Mouse (Mus musculus): ENCODE results near the gene Atf3.

The Atf3 gene

DNA sequence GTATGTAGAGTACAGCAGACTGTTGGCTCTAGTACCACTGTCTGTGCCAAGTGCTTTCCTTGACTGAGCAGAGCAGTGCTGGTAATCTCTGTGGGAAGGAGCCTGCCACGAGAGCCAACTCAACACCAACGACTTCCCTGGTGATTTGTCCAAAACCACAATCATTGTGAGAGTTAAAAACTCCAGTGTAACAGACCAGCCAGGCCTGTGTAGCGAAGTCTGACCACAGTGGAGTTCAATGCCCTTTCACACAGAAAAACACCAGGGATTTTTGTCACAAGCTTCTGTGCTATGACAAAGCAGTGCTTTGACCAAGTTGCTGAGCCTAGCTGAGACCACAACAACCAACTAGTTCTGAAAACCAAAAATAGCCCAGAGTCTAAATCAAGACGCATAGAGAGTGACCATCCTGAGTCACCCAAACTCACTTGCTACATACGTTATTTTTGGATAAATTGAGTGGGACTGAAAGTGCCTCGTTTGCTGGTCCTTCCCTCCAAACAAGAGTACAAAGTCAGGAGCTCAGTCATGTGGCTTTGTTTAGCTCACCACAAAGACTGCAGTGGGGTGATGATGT, 12.6 kb upstream of the Atf3 start:
- DNase-seq (ENCODE audit: low read depth, low spot score), result peak; percentile 64

DNA sequence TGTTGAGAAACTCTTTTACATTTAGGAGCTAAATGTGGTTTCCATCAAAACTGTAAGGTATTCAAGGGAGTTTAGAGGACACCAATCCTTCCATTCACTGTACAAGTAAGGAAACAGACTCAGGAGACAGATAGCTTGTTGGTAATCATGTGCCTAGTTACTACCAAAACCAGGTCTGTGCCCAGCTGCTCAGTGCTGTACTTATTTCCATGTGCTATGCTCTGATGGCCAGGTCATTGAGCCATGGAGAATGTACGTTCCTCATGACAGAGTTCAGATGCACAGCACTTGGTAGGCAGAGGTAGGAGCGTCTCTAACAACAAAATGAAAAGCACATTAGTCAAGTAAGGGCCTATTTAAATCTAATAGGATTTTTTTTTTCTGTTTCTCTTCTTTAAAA, 8.7 kb upstream of the Atf3 start:
- DNase-seq (ENCODE audit: low read depth, low spot score), result no peak

DNA sequence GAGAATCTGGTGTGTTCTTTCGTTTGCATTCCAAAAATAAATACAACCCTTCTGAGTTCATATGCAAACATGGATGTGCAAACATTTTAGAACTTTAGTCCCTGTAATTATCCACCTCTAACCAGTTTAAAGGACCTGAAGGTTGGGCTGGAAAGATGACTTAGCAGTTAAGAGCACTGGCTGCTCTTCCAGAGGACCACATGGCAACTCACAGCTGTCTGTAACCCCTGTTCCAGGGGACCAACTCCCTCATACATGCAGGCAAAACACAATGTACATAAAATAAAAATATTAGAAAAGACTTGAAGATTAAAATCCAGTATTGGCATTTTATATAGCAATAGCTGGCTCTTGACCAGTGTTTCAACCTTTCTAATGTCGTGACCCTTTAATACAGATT, 7.9 kb upstream of the Atf3 start:
- no peak for DNase-seq (ENCODE audit: low read depth, low spot score)

DNA sequence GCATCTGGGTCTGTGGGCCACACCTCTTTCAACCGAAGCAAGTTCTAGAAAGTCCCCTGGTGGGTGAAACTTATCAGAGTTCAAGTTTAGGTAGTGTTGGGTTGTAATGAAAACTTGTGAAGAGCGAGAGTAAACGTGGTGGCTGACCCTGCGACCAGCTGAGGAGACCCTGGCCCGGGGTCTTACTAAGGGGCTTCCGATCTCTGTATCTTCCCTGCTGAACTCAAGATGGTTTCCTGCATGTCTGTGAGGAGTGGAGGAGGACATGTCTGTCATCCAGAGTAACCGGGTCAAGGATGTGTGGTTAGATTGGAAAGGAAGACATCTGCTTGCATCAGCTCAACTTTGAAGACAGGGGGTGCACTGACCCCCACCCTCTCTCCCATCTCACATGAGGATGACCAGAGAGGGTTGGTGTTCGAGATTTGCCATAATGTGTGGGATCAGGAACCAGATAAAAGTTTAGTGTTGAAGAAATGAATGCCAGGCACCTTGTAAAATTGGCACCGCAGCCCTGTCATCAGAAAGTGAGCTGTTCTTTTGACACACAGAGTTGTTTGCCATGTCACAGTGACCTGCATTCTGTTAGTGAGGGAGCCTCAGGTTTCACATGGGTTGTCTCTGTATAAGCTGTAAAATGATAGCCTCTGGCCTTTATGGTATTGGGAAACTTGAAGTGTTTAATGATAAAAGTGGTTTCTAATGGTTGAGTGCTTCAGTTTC, 7.3 kb upstream of the Atf3 start:
- DNase-seq (ENCODE audit: low read depth, low spot score), result peak; percentile 11

DNA sequence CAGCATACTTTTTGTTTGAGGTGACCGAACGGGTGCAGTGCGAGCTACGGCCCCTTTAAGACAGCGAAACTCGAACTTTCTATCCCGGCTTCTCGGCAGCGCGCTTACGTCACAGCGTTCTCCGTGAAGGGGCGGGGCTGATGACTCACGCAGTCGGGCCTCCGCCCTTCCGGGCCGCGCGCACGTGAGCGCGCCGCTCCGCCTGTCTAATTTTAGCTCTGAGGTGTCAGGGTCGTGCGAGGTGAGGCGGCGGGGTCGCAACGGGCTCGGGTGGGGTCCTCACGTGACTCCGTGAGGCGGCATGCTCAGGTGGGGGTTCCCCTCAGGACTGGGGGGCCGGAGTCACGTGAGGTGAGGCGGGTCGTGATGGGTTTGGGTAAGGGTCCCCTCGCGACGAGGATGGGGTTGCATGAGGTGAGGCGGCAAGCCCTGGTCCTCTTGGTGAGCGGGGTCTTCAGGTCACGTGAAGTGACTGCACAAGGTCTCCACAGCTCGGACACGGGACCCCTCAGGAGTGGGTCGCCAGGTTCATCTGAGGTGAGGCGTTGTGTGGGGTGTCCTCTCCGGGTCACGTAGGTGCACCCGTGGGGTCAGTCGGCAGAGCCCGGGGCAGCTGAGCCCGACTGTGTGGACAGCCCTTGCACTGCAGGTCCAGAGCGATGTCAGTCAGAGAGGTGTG, 6.6 kb upstream of the Atf3 start:
- DNase-seq (ENCODE audit: low read depth, low spot score), result peak; percentile 97

DNA sequence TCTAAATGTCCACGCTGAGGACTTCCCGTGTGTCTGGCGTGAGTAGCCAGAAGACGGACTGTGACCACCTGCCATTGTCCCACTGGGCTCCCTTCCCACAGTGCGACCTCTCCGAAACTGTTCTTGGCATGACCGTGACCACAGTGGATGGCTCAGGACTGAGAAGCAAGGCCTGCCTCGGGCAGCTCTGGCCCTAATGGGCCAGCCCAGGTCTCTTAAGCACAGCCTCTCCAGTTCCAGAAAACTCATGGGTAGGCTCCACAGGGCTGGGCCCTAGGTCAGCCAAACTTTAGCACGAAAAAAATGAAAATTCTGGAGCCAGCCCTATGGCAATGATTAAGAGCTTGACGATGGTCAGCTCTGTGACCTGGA, 6.1 kb upstream of the Atf3 start:
- no peak for DNase-seq (ENCODE audit: low read depth, low spot score)

DNA sequence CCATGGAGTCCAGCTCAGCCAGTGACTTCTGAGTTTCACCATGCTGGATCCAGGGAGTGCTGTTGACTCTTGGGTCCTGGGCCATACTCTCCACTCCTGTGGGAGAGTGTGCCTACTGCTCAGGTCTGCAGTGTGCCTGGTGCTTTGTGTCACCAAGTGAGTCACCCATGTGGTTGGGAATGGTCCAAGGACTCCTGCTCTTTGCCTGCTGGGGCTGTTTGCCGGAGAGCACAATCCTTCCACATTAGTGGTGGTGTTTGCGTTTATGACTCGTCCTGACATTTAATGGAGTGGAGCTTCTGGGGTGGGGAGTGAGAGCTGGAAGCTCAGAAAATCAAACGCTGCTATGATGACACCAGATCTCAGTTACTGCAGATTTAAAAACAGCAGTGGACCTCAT, 4.2 kb upstream of the Atf3 start:
- peak; percentile 41 for DNase-seq (ENCODE audit: low read depth, low spot score)

DNA sequence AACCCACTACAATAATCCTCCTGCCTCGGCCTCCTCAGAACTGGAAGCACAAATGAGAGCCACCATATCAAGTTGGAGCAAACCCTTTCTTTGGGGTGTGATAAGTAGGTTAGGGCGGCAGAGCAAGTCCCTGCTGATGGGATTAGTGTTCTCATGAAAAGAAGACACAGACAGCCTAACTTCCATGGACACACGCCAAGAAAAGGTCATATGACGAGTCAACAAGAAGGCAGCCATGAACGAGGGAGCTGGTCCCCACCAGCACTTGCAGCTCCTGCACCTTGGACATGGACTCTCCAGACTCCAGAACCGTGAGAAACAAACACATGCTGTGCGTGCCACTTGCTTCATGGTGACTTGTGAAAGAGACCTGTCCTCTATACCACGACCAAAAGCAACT, 2.7 kb upstream of the Atf3 start:
- no peak for DNase-seq (ENCODE audit: low read depth, low spot score)

DNA sequence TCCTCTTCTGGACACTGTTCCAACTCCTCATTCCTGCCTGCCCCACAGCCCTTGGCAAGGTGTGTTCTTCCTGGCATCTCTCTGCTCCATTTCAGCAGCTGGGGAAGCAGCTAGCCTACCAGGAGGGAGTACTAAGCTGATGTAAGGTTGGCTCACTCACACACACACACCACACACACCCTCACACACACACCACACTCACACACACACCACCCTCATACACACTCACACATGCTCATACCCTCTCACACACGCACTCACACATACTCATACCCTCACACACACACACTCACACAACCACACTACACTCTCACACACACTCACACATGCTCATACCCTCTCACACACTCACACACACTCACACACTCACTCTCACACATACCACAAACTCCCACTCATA, 1.9 kb upstream of the Atf3 start:
- DNase-seq (ENCODE audit: low read depth, low spot score), result no peak

DNA sequence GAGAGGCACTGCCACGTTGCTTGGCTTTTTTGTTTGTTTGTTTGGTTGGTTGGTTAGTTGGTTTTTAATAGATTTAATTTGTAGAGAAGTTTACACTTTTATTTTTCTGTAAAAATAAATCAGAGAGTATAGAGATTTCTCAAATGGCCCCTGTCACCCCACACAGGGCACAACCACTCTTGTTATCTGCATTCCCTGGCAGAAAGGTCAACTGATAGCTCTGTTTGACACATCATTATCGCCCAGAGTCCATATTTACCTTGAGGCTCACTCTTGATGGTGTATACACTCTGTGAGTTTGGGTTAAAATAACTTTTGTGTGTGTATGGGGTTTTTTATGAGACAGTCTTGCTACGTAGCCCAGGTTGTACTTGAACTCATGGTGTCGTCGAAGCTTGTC, 744 bp upstream of the Atf3 start:
- no peak for DNase-seq (ENCODE audit: low read depth, low spot score)

DNA sequence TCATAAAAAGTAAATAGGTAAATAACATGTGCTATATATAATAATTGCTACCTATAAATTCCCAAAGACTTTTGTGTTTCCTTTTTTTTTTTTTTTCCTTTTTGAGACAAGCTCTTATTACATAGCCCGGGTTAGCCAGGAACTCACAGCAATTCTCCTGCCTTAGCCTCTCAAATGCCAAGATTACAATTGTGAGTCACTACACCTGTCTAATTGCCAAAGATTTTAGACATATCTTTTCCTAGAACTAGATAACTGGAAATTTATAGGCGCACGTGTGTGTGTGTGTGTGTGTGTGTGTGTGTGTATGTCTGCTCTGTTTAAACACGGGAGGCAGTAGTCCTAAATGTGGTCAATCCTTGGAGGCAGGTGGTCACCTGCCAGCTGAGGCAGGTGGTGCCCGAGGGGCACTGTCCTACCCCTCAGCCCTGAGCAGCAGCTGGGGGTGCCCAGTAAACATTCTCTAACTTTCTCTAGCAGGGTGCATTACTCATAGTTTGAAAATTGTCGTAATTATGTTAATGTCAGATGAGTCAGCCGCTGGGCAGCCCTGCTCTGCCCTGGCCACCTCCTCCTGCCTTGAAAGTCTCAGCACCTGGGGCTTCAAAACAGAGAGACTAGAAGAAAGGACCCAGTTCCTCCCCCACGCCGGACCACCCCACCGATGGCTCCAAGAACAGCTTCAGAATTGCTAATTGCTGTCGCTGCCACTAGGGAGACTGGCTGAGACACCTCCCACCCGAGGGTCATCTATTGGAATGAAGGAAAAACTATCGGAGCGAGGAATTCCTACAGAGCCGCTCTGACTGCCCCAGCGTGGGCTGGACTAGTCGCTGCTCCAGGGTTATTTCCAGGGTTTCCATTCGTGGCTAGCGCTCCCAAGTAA, 1.8 kb downstream of the Atf3 start:
- DNase-seq (ENCODE audit: low read depth, low spot score), result peak; percentile 28

DNA sequence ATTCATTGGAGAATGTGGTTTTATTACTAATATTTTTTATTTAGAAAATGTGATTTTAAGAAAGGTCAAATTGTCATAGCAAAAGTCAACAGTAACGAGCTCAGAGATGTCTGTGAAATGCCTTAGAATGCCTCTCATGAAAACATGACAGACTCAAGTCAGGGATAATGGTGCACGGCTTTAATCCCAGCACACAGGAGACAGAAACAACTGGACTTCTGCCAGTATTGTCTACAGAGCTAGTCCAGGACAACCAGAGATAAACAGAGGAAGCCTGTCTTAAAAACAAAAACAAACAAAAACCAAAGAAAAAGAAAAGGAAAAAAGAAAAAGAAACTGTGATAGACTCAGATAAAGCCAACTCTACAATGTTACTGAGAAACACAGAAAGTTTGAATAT, 6.7 kb downstream of the Atf3 start:
- no peak for DNase-seq (ENCODE audit: low read depth, low spot score)

DNA sequence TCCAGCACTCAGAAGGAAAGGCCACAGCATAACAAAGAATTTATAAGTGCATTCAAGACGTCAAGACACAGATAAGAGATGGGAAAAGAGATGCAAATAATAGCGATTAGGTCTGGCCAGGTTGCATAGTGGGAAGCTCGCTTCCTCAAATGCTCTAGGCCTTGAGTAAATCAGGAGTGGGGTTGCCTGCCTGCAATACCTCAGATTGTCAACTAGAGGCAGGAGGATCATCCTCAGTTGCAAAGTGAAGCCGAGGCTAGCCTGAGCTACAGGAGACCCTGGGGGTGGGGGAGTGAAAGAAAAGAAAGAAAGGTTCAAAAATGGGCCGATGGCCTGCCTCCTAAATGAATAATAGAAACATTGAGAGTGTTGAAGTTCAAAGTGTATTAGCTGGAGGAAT, 12.0 kb downstream of the Atf3 start:
- DNase-seq (ENCODE audit: low read depth, low spot score), result no peak

DNA sequence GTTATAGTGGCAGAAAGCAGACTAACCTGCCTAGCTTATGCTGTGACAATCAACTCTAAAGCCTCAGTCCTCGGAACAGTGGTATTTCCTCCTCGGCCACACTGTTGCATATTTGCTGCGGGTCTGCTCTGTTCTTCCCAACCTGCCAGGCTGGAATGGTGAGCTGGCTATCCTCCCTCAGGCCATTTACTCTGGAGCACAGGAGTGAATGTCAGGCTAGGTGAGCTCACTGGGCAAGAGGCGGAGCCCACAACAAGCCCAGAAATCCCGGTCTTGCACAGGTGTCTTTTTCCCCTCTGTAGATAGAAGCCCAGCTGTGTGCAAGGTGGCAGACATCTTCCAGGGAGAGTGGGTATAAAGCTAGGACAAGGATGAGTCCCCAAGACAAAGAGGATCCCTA, 13.0 kb downstream of the Atf3 start:
- DNase-seq (ENCODE audit: low read depth, low spot score), result no peak

DNA sequence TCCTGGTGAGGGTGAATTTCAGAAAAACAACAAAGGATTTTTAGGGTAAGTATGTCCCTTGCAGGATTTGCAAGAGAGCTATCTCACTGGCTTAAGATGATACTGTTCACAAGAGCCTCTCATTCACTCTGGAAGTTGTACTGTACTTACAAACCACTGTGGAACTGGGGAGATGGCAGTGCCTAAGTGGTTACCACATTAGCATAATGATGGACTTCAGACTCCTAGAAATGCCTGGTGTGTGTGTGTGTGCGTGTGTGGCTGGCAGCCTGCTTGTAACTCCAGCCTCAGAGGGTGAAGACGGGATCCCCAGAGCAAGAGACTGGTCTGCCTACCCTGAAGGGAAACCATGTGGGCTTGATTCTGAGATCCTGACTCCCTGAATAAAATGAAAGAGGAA, 14.3 kb downstream of the Atf3 start:
- DNase-seq (ENCODE audit: low read depth, low spot score), result no peak

DNA sequence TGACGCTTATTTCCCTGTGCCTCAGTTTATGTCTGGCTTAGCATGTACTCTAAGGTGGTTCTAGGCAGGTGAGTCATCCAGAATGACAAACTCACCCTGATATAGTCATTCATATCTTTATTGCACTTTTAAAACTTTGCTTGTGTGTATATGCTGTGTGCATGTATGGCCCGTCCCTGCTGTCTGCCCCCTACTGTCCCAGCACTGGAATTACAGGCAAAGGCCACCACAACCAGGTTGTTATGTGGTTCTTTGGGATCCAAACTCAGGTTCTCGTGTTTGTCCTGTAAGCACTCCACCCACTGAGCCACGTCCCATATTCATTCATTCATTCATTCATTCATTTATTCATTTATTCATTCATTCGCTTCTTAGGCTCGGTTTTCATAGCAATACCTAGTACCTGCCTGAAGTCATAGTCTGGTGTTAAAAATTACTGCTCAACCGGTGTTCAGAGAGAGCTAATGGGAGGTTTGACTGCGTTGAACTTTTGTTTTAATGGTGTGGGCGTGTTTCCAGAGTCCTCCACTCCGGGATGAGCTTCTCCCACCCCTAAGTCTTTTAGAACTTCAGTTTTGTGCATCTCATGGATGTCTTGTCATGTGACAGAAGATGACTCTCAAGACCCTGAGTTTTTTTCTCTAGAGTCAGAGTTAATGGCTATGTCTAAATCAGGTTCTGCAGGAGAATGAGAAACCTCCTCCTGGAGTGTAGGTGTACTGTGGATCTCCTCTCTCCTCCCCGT, 15.5 kb downstream of the Atf3 start:
- no peak for DNase-seq (ENCODE audit: low read depth, low spot score)

DNA sequence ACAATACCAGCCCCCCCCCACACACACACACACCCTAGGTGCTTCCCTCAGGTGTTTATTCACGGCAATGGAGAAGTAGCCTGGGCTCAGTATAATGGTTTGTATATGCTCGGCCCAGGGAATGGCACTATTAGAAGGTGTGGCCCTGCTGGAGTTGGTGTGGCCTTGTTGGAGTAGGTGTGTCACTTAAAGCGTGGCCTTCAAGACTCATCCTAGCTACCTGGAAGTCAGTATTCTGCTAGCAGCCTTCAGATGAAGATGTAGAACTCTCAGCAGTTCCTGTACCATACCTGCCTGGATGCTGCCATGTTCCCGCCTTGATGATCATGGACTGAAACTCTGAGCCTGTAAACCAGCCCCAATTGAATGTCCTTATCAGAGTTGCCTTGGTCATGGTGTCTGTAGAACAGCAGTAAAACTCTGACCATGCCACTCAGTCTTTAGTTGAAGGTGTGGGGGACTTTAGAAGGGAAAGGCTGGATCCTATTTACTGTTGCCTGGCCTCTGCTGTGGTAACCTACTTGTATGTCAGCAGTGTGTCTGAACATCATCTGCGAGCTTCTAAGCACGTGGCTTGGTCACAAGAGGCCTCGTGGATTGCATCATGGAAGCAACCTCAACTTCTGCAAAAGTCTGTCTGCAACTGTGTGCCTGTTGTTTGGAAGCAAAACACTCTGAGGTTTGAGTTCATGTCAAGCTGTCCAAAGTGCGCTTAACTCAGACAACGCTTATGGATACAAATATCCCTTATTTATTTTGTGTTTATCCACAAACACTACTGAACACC, 16.8 kb downstream of the Atf3 start:
- peak; percentile 57 for DNase-seq (ENCODE audit: low read depth, low spot score)

DNA sequence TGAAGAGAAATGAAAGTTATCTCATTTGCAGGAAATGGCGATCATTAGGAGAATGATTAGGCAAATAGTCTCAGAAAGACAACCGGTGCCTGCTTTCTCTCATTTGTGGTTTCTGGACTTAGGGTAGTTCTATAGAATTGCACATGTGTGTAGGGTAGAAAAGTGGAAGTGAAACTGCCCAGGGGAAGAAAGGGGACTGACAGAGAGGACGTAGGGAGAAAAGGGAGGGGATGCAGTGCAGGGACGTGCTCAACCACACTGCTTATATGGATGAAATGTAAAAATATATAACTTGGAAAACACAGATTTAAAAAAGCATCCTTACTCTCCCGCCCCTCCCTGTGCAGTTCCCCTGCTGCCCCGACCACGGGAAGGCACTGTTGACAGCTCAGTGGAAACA, 19.9 kb downstream of the Atf3 start:
- peak; percentile 31 for DNase-seq (ENCODE audit: low read depth, low spot score)

DNA sequence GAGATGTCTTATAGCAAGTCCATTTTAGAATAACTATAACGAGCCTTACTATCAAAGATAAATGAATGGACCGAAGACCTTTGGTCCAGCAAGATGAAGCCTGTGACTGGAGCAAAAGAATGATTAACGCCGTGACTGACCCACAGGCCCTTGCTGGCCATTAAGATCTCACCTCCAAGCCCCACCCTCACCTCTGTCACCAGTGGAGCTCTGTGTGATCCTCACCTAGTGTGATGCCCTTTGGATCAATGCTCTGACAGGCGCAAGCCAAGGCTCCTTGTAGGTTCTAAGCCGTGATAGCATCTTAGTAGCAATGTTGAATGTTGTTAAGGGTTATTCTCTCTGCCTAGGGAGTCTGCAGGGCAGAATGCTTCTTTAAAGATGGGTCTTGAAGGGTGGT, 21.8 kb downstream of the Atf3 start:
- DNase-seq (ENCODE audit: low read depth, low spot score), result no peak

DNA sequence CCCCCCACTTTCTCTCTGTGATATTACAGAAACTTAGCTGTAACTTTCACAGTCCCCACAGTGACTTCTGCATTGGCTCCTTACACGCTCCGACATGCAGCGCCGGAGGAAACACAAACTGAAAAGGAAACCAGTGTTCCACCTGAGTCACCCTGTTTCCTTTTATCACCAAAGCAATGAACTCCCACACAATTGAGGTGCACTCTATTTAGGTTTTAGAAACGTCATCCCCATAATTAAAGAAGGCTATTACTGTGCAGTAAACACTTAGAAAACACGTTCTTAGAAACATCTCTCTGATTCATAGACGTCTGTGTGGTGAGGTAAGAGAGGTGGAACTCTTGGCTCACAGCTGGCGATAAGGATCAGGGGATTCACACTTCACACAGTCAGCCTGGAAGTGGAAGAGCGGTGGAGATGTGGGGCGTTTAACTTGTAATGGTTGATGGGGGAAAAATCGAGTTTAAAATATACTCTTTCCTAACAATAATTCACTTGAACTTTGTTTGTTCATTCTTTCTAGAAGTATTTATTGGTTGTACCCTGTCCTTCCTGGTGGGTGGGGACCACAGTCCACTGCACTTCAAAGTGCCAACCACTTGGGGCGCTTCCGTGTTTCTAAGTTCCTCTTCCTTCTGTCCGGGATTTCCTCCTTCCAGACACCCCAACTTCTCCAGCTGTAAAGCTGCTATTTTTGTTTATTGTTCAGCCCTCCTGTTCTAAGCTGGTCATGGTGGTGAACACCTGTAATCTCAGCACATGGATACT, 24.0 kb downstream of the Atf3 start:
- DNase-seq (ENCODE audit: low read depth, low spot score), result peak; percentile 45

Data from brain, adult 2 months (tissue).